Mouse (Mus musculus): ENCODE measurements at regions not wholly inside any gene's neighbourhood (a gene's known extent, or its start where the extent isn't known, plus 50 kb on each side); places are given as distances from the start of the nearest gene placed in this dataset.

DNA sequence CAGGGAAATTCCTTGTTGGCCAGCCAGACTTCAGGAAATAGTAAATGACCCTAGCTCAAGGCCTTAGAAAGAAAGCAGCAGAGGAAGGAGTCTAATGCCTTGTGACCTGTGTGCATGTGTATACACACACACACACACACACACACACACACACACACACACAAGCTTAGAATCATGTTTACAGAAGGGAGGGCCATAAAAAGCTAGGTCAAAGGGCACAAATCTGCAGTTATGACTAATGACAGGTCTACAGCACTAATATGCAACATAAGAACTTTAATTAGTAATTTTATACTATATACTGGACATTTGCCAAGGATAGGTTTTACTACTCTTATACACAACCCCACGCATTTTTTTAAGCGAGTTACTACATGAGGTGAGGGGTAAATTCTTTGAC is 149.4 kb downstream of the Nr2f2 start:
- DNase-seq: no peak

DNA sequence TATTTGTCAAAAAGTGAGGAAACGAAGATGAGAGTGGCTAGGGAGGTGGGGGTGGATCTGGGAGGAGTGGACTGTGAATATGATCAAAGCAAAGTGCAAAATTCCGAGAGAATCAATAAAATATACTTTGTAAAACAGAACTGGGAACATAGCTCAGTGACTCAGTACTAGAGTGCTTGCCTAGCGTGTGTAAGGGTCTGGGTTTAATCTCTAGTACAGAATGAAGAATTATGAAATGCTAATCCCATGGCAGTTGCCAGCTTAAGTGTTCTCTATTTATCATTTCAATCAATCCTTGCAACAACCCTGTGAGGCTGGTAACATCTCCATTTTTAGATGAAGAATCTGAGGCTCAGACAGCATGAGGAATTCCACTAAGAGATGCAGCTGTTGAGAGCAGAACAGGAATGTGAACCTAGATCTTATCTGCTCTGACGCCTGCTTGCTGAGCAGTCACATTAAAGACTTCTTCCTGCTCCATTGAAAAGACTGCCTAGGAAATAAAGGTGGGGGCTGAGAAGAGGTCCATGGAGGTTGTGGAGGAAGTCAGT is 152.5 kb downstream of the Nr2f2 start:
- DNase-seq: no peak

DNA sequence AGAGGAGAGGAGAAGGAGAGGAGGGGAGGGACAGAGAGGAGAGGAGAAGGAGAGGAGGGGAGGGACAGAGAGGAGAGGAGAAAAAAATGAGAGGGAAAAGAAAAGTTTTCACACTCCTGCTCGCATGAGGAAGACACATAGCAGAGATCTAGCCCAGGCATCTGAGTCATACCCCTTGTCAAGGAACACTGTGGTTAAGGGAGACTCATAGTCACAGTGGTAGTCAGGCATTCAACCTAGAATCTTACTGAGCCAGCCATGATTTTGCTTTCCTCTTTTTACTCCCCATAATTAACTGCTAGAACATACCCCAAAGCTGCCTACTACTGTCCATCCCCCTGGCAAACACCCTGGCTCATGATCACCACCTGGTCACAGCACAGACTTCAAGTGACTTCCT is 160.6 kb downstream of the Nr2f2 start:
- no peak for DNase-seq

DNA sequence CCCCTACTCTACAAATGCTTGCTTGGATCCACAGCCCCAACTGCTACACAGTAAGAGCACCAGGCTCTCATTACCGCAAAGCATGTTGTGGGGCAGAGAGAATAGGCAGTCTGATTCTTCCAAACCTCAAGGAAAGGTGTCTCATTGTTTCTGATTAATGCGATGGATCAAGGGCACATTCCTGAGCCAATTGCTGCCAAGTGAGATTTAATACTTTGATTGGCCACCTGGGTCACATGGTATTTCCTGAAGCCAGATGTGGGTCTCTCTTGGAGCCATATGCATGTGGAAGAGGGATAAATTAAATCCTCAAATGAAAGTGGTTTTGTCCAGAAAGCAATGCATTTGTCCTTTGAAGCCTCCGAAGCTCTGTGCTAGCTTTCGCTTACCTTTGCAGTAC is 166.3 kb downstream of the Nr2f2 start:
- no peak for DNase-seq

DNA sequence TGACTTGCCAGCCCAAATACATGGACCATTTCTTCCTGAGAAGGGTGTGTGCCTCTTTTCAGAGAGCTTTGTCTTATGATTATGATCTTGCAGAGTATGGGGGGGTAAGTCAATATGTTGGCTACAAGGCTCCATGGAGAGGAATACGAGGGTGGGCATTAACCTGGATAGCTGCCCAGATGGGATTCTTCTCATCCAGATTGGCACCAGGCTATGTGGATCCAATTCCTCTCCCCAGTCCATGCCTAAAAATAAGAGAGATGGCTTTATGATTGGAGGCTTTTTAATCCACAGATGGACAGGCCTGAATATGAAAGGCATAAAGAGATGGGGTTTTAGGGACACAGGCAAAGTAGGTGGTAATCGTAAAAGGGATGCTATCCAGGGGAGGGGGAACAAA is 187.6 kb downstream of the Nr2f2 start:
- DNase-seq: no peak

DNA sequence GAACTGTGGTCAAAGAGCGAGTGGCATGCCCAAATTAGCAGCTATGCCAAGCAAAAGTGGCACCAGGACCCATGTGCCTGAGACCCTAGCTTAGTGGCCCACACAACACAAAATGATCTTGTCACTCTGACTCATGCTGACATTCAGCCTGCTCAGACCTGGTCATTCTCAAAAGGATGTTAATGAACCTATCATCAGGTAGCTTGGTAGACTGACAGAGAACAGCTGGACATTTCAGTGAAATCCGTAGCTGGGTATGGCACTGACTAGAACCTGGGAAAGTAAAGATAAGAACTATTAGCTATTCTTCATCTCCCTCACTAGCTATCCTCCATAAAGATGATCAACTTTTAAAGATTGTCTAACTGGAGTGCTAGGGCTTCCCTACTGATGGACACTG is 188.5 kb downstream of the Nr2f2 start:
- no peak for DNase-seq

DNA sequence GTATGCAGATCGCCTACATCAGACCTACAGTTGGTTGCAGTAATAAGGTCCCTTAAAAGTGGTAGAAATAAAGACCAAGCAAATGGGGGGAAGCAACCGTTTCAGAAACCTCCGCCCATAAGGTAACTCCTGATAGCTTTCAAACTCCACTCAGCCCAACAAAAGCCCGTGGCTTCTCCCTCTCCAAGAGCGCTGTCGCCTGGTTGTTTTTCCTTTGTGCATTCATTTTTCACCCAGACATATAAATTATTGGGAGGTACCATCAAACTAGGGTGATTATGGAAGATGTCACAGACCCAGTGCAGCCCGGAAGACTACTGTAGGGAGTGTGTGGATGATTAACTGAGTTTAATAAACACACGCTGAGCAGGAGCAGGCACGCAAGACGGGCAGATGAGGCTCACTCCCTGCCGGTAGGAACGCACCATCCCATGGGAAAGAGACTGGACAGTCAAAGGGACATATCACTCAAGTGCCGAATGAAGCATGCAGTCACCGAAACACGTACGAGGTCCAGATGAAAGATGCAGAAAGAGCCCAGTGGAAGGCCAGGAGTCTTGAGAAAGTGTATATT is 189.8 kb downstream of the Nr2f2 start:
- DNase-seq: no peak

GRCm38 (mm10) chr7:70176086-70176485 is 190.4 kb downstream of the Nr2f2 start:
- no peak for DNase-seq

- DNase-seq: no peak
Observed at GRCm38 (mm10) chr7:70172431-70172830, 194.1 kb downstream of the Nr2f2 start.

DNA sequence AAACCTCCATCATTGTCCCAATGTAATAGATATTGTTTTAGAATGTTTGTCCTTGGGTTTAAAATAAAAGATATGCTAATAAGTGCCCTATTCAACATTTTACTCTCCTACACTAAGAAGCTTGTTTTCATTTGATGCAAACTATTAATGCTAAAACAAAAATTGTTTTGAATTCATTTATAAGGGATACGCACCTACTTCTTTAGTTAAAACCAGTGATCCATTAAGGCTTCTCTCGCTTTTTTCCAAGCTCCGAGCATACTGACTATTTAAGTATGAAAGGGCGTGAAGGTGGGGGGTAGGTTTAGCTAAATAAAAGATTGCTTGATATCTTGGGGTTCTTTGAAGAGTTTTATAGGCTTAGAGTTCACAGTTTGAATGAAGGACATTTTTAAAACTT is 195.1 kb downstream of the Nr2f2 start:
- DNase-seq: no peak

DNA sequence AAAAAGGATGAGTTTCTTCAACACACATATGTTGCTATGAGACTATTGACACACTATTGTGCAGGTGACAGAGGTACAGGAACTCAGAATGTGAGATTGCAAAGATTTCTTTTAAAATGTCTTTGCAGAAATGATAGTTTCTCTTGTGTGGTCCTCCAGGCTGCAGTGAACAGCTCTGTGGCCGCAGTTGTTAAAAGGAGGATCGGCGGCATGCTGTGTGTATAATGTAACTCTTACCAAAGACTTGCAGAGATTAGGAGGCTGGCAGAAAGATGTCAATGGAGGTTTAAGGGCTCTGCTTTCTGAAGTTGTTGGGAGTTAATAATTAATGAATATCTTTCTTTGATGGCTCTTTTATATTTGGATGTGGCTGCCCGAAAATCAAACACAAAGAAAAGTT is 198.5 kb downstream of the Nr2f2 start:
- no peak for DNase-seq

DNA sequence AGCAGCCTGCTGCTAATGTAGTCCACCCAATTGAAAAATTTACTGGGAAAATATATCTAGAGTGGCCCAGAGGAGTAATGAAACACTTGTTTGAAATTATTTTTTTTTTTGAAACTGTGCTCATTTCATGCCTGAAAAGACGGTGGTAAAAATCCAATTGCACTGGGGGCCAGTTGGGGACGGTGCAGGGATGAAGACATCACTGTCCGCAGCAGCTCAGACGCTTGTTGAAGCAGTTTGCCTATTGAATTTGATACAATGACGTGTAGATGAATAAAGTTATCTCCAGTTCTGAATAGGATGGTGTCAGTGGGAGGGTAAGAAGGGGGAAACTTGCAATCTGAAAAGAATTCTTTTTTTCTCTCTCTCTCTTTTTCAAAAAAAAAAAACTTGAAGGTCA is 200.5 kb downstream of the Nr2f2 start:
- DNase-seq: no peak

DNA sequence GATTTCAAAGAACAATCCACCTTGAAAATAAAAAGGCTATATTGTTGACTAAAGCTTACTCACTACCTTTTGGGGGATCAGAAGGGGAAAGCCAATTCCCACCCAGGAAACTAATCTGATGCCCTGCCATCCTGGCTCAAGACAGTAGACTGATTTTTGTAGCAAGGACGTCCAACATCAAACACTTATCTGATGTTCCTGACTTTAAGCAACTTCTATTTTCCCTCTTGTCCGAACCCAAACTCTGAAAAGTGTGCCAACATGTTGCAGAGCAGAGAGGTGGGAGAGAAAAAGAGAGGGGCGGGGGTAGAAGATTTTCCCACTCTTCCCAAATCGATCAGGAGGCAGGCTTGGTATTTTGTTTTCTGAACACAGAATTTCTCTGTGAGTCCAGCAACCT is 201.0 kb downstream of the Nr2f2 start:
- no peak for DNase-seq

- DNase-seq: no peak
Observed at GRCm38 (mm10) chr7:70164691-70165193, 201.8 kb downstream of the Nr2f2 start.

DNA sequence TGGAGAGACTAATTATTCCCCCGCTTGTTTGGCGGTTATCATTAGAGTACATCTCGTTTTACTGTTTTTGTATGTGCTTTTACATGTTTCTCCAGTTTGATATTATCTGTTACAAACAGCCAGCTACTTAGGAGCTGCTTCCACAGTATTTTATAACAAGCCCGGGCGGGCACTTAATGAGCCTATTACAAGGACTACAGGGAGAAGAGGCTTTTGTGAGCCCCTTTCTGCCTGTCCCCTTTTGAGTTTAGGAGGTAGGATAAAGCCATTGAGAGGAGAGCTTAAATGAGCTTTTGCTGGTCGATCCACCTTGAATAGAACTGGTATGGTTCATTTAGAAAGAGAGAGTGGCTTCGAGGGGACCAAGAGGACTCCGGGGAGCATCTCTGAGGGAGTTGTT is 208.0 kb downstream of the Nr2f2 start:
- DNase-seq: no peak

GRCm38 (mm10) chr7:70144726-70145271 is 221.7 kb downstream of the Nr2f2 start:
- DNase-seq: no peak

DNA sequence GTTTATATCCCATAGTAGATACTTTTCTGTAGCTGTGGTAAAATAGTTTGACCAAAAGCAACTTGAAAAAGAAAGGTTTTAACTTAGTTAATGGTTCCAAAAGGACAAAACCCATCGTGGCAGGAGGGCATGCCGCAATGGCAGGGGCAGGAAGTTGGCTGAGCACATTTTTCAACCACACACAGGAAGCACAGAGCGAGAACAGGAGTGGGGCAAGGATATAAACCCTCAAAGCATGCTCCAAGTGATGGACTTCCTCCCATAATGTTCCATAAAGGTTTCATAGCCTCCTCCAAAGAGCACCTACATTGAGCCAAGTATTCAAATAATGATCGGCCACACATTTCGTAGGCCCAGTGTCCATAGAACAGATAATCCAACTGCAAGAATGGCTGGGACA is 229.7 kb downstream of the Nr2f2 start:
- DNase-seq: no peak

- DNase-seq: no peak
Observed at GRCm38 (mm10) chr7:70135416-70135815, 231.1 kb downstream of the Nr2f2 start.

GRCm38 (mm10) chr7:70129963-70130362 is 236.6 kb downstream of the Nr2f2 start:
- DNase-seq: no peak

GRCm38 (mm10) chr7:70122818-70123217 is 243.7 kb downstream of the Nr2f2 start:
- no peak for DNase-seq

- no peak for DNase-seq
Observed at GRCm38 (mm10) chr7:70119517-70119916, 247.0 kb downstream of the Nr2f2 start.

GRCm38 (mm10) chr7:70118971-70119370 is 247.6 kb downstream of the Nr2f2 start:
- no peak for DNase-seq

DNA sequence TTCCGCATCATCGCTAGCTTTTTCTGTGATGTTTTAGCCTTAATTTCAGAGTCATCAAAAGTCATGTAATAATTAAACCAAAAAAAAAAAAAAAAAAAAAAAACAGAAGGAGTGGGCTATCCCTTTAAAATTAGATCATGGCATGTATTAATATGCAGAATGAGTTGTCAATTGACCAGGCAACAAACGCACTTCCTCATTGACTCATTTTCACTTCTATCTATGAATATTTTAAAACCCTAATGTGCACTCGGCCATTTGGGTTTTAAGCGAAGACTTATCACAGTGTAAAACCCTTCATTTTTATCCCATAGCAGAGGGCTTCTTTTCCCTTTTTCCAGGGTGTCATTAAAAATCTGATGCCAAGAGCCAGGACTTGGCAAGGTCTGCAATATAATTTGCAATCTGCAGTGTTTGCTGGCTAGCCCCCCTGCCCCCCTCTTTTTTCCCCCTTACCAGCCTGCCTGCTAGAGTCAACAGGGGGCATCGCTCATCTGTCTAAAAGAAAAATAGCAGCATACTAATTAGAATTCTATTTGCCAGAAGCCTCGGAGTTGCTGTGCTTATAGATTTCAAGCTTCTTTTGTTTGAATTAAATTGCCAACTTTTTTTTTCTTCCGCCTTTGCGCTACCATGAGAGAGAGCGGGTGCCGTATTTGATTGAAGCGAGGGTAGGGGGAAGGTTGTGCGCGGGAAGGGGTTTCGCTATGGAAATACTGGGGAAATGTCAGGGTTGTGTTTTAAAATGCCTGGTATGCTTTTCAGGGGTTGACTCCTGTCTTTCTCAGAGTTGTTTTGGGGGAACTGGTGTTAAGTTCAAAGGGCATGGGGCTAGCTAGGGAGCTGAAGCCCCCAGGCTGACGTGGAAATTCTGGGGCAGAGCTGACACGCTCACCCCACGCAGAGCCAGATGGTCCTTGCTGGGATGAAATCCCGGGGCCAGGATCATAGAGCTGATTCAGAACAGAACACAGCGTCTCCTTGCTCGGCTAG is 248.3 kb downstream of the Nr2f2 start:
- no peak for DNase-seq

DNA sequence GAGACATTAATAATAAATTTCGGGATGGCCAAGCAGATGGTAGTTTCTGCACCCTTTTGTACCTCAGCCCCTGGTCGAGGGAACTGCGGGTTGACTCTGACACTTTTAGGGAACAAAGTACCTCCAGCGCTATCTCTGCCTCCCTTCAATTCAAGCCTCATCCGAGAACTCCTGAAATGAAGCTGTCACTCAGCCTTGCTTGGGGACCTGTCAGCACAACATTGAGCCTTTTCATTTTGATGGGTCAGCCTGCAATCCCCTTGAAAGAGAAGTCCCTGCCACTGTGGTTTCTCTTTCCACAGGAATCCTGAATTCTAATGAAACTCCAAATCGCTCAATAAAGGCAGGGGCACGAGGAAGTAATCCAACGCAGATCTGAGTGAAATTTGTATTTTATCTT is 257.5 kb downstream of the Nr2f2 start:
- no peak for DNase-seq

All from cerebellum, adult 11 months (tissue).